Mouse (Mus musculus) E14TG2a.4 (cell line): Measurements from ENCODE around the gene Gstt3.

Source experiments
- CTCF ChIP-seq: conservative IDR thresholded peaks from 2 replicates; pipeline ENCODE4 v1.5.1; 2014; ENCODE audit warnings: low read length
- NANOG ChIP-seq: IDR thresholded peaks from 2 replicates; pipeline ENCODE4 v1.6.1; 2014; ENCODE audit warnings: borderline replicate concordance, low read length, mixed read lengths

- no peak for TF ChIP-seq CTCF
- TF ChIP-seq NANOG = no peak
Measured at GRCm38 (mm10) chr10:75756719-75757118, 24.5 kb downstream of the Gstt3 start.
